Mouse (Mus musculus) stomach, postnatal 0 days (tissue): ENCODE results near the gene Tnfaip8l1.
A peak's percentile ranks its signal among the peaks of the same experiment; 100 is the strongest.

Experiments used
- CTCF ChIP-seq: IDR thresholded peaks from 2 replicates; pipeline ENCODE4 v1.5.1; 2016; ENCODE audit warnings: antibody characterized with exemption, low read depth, mild to moderate bottlenecking, moderate library complexity
- EP300 ChIP-seq: optimal IDR thresholded peaks from 2 replicates; pipeline ENCODE3; 2016; ENCODE audit warnings: antibody characterized with exemption

DNA sequence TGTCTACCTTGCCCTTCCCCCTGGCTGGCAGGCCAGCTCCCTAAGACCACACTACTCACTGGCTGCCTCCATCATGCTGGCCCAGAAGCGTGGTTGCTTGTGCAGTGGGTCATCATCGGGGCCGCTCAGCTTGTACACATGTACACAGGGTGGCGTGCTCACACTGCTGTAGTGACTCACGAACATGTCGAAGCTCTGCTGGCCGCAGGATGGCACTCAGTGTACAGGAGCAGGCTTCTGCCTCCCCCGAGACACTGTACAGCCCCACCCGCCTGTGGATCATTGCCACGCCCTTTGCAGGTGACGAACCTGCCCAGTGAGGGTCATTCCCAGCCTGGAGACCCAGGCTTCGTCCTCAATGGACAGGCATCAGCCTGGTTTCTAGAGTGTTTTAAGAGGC lies 32.1 kb downstream of the Tnfaip8l1 start:
- peak; percentile 46 for TF ChIP-seq CTCF
- no peak for TF ChIP-seq EP300
